Mouse (Mus musculus): ENCODE measurements around the gene Srm.

Gene Srm

GRCm38 (mm10) chr4:148601871-148602270, 10.6 kb downstream of the Srm start:
- DNase-seq (ENCODE audit: low spot score in 2 of 2) = no peak

- DNase-seq (ENCODE audit: low spot score in 2 of 2) = no peak
These were observed 11.2 kb downstream of the Srm start, which contains the start of gene Masp2 for GRCm38 (mm10) chr4:148602357-148603120. TSS of gene Masp2 (plus strand) at chr4:148602554.

- DNase-seq (ENCODE audit: low spot score in 2 of 2) = no peak
These were observed 12.3 kb downstream of the Srm start for GRCm38 (mm10) chr4:148603376-148604139.

GRCm38 (mm10) chr4:148604141-148604540, 12.8 kb downstream of the Srm start:
- DNase-seq (ENCODE audit: low spot score in 2 of 2) = peak; percentile 42 to 48

- DNase-seq (ENCODE audit: low spot score in 2 of 2) = peak in 1 of 2 experiments; percentile 61
These were observed 13.3 kb downstream of the Srm start for GRCm38 (mm10) chr4:148604541-148605165.

- peak; percentile 65 to 66 for DNase-seq (ENCODE audit: low spot score in 2 of 2)
These were observed 16.5 kb downstream of the Srm start for GRCm38 (mm10) chr4:148607758-148608157.

- no peak for DNase-seq (ENCODE audit: low spot score in 2 of 2)
These were observed 18.5 kb downstream of the Srm start for GRCm38 (mm10) chr4:148609805-148610204.

- no peak for DNase-seq (ENCODE audit: low spot score in 2 of 2)
These were observed 19.5 kb downstream of the Srm start for GRCm38 (mm10) chr4:148610631-148611364.

- no peak for DNase-seq (ENCODE audit: low spot score in 2 of 2)
These were observed 21.3 kb downstream of the Srm start for GRCm38 (mm10) chr4:148612557-148612956.

- DNase-seq (ENCODE audit: low spot score in 2 of 2) = no peak
These were observed 22.4 kb downstream of the Srm start for GRCm38 (mm10) chr4:148613738-148614137.

- no peak for DNase-seq (ENCODE audit: low spot score in 2 of 2)
These were observed 28.5 kb downstream of the Srm start for GRCm38 (mm10) chr4:148619805-148620204.

GRCm38 (mm10) chr4:148620718-148621117, 29.4 kb downstream of the Srm start:
- DNase-seq (ENCODE audit: low spot score in 2 of 2) = no peak

GRCm38 (mm10) chr4:148622485-148622884, 31.2 kb downstream of the Srm start:
- no peak for DNase-seq (ENCODE audit: low spot score in 2 of 2)

- DNase-seq (ENCODE audit: low spot score in 2 of 2) = no peak
These were observed 32.3 kb downstream of the Srm start for GRCm38 (mm10) chr4:148623609-148624008.

GRCm38 (mm10) chr4:148625010-148625409, 33.7 kb downstream of the Srm start:
- no peak for DNase-seq (ENCODE audit: low spot score in 2 of 2)

GRCm38 (mm10) chr4:148625756-148626622, 34.7 kb downstream of the Srm start:
- no peak for DNase-seq (ENCODE audit: low spot score in 2 of 2)

- DNase-seq (ENCODE audit: low spot score in 2 of 2) = peak; percentile 89 to 92
These were observed 35.4 kb downstream of the Srm start, which contains the start of gene Tardbp for GRCm38 (mm10) chr4:148626623-148627185. TSS of gene Tardbp (minus strand) at chr4:148627019.

- DNase-seq (ENCODE audit: low spot score in 2 of 2) = no peak
These were observed 35.9 kb downstream of the Srm start for GRCm38 (mm10) chr4:148627246-148627645.

- DNase-seq (ENCODE audit: low spot score in 2 of 2) = no peak
These were observed 40.9 kb downstream of the Srm start for GRCm38 (mm10) chr4:148632013-148632692.

Measured in frontal cortex, postnatal 14 days (tissue).